Mouse (Mus musculus) cortical plate, adult 2 months (tissue): ENCODE measurements around the gene Smim13. TPM values are rescaled to one million over a fixed set of nuclear protein-coding genes. Genes with fewer than 3 reads are reported as not detected.

Experiments
- H3K27ac ChIP-seq: fragments of 200-500 bp; 2 replicates; pipeline ENCODE4 v1.5.1; 2012; ENCODE audit warnings: low read length, control low read depth, inconsistent platforms; ENCODE audit not compliant: insufficient read depth
- H3K4me1 ChIP-seq: fragments of 200-500 bp; 2 replicates; pipeline ENCODE4 v1.6.1; 2011; ENCODE audit warnings: low read length; ENCODE audit not compliant: control insufficient read depth, insufficient read depth
- H3K4me3 ChIP-seq: fragments of 200-500 bp; 2 replicates; pipeline ENCODE4 v1.5.1; 2011; ENCODE audit warnings: mild to moderate bottlenecking, low read length, control low read depth; ENCODE audit not compliant: insufficient read depth
- CTCF ChIP-seq: fragments of 200-500 bp; IDR thresholded peaks from 2 replicates; pipeline ENCODE4 v1.5.1; 2011; ENCODE audit warnings: mild to moderate bottlenecking, control low read depth, low read length; ENCODE audit not compliant: insufficient read depth; ENCODE audit errors: extremely low read depth
- POLR2A ChIP-seq: fragments of 200-500 bp; IDR thresholded peaks from 2 replicates; pipeline ENCODE4 v1.6.1; 2011; ENCODE audit warnings: mild to moderate bottlenecking, low read length, control low read depth; ENCODE audit not compliant: insufficient read depth; ENCODE audit errors: extremely low read depth
- polyA plus RNA-seq: library from polyadenylated mRNA; depleted of rRNA; stranded (reverse); fragments of >200 nt; gene quantifications from 2 replicates; pipeline ENCODE4 v1.2.3, GENCODE M21; 2012

The Smim13 gene
- polyA plus RNA-seq, 1 experiment, result 121 TPM

GRCm38 (mm10) chr13:41219056-41219455, 30.6 kb upstream of the Smim13 start:
- H3K4me3 ChIP-seq, result no peak overlapping the region
- H3K4me1 ChIP-seq, result no peaks in the 10 kb centered on the region; the same call in 1 of the 2 replicates
- H3K27ac ChIP-seq, result no peak overlapping the region
- TF ChIP-seq CTCF, result no peak
- TF ChIP-seq POLR2A, result no peak

DNA sequence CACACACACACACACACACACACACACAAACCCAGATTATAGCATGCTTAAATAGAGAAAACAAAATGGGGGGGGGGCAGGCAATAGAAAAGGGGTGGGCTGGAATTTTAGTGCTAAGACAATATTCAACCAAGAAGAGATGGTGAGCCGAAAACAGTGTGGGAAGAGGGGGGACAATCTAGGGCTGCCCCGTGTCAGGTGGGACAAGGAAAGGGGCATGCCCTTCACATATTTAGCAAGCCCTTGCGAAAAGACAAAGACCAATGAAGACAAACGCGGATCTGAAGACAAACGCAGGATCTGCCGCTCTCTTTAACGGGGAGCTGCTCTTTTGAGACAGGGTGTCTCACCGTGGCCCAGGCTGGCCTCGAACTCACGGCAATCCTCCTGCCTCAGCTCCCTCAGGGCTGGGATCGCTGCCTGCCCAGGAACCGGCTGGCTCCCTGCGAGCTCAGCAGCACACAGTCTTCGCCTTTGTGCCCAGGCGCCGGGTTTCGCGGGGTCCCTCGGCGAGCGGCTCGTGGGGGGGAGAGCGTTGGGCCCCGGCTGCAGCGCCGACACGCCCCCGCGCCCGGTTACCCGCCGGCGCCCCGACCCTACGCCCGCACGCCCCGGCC, 29.8 kb upstream of the Smim13 start:
- no peak overlapping the region for H3K27ac ChIP-seq
- H3K4me1 ChIP-seq, result no peaks in the 10 kb centered on the region; the same call in 1 of the 2 replicates
- peak overlapping the region; percentile 49 for H3K4me3 ChIP-seq
- TF ChIP-seq POLR2A (no peak), CTCF (no peak)

- no peak within 1 kb of the TSS for H3K27ac ChIP-seq
- TF ChIP-seq CTCF (peak; percentile 22; the same call in 1 of the 2 replicates), POLR2A (0 out of 2 replicates have a peak, but pooled peaks have one; percentile 16)
These were observed 29.3 kb upstream of the Smim13 start, which contains the start of gene Elovl2 for GRCm38 (mm10) chr13:41220304-41220834. Gene Elovl2, minus strand, starts transcription at chr13:41220405.

GRCm38 (mm10) chr13:41226513-41226912, 23.1 kb upstream of the Smim13 start:
- TF ChIP-seq POLR2A (no peak), CTCF (no peak)
- Histone ChIP-seq H3K4me1 (no peaks in the 10 kb centered on the region), H3K4me3 (no peak overlapping the region), H3K27ac (no peak overlapping the region)

More at GRCm38 (mm10) chr13:41220304-41220834, 29.3 kb upstream of the Smim13 start, which contains the start of gene Elovl2:
- Histone ChIP-seq H3K4me3 (peak within 1 kb of the TSS; percentile 49), H3K4me1 (no peaks in the 10 kb centered on the region; the same call in 1 of the 2 replicates)

- no peak for TF ChIP-seq CTCF
- Histone ChIP-seq H3K4me1 (no peaks in the 10 kb centered on the region), H3K4me3 (no peak overlapping the region), H3K27ac (no peak overlapping the region)
These were observed 21.6 kb upstream of the Smim13 start for GRCm38 (mm10) chr13:41228060-41228459.

GRCm38 (mm10) chr13:41230256-41230655, 19.4 kb upstream of the Smim13 start:
- Histone ChIP-seq H3K4me1 (no peaks in the 10 kb centered on the region), H3K27ac (no peak overlapping the region), H3K4me3 (no peak overlapping the region)
- TF ChIP-seq POLR2A (no peak), CTCF (no peak)

GRCm38 (mm10) chr13:41231389-41231983, 18.2 kb upstream of the Smim13 start:
- Histone ChIP-seq H3K4me3 (no peak overlapping the region), H3K27ac (no peak overlapping the region), H3K4me1 (0 out of 2 replicates have a peak, but pooled peaks cover 3% of the 10 kb centered on the region)
- TF ChIP-seq POLR2A (no peak), CTCF (no peak)

DNA sequence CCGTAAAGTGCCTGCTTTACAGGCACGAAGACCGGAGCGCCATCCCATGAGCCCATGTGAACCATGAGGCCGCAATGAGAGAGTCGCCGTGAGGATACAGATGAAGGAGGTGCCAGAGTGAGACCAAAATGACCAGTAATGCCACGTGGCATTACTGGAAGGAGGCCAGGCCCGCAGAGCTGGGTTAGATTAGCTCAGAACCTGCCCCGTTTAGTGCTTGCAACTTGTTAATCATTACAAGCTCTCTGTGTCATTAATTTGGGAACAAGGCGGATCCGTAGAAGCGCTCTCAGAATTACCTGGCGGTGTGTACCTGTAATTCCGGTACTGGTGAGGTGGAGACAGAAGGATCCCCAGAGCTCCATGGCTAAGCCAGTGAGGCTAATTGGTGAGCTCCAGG, 17.4 kb upstream of the Smim13 start:
- TF ChIP-seq CTCF, result no peak
- TF ChIP-seq POLR2A, result no peak
- no peak overlapping the region for H3K4me3 ChIP-seq
- H3K4me1 ChIP-seq, result 0 out of 2 replicates have a peak, but pooled peaks cover 3% of the 10 kb centered on the region
- no peak overlapping the region for H3K27ac ChIP-seq

DNA sequence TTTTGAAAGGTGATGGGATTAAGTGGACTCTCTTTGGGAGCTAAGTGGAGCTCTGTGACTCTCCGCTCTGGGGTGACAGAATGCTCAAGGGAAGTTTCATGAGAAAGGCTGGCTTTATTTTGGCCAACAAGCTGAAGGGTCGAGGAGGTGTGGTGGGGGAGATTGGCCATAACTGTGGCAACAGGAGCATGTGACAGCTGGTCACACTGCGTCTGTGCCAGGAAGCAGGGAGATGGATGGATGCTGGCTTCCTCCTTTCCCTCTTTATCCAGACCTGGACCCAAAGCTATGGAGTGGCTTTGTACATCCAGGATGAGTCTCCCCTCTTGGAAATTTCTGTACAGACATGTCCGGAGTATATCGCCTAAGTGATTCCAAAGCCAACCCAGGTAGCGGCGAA, 16.4 kb upstream of the Smim13 start:
- TF ChIP-seq CTCF (no peak), POLR2A (no peak)

DNA sequence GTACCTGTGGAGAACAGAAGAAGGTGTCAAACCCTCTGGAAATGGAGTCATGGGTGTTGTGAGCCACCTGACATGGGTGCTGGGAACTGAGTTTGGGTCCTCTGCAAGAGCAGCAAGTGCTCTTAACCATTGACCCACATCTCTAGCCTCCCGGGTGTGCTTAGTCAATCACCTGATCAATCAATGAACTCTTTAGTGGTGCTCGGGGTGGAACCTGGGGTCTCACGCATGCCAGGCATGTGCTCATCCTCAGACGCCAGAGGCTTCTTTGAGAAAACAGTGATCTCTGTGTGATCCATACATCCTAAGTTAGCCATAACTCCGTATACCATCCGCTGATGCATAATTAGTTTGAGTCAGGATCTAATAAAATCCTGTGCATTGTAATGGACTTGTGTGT, 14.5 kb upstream of the Smim13 start:
- no peak for TF ChIP-seq POLR2A
- no peak for TF ChIP-seq CTCF
- Histone ChIP-seq H3K4me3 (no peak overlapping the region), H3K4me1 (0 out of 2 replicates have a peak, but pooled peaks cover 3% of the 10 kb centered on the region), H3K27ac (no peak overlapping the region)

More for the DNA sequence above, 16.4 kb upstream of the Smim13 start:
- H3K27ac ChIP-seq, result no peak overlapping the region
- H3K4me3 ChIP-seq, result no peak overlapping the region
- 0 out of 2 replicates have a peak, but pooled peaks cover 3% of the 10 kb centered on the region for H3K4me1 ChIP-seq
